Mouse (Mus musculus): ENCODE data around the gene S1pr4.

GRCm38 (mm10) chr10:81492606-81493240 lies 7.2 kb downstream of the S1pr4 start:
- TF ChIP-seq CTCF (IDR thresholded peaks at IDR 0.05; ENCODE audit: insufficient read depth, low read depth, low read length) (no peak), POLR2A (IDR thresholded peaks at IDR 0.05; ENCODE audit: insufficient read depth, low read depth, low read length) (no peak)
